Comparison of ENCODE assay signal across 17 mouse cellular contexts in genomic region chr7:62436394-62436793, GRCm38 (mm10). TPM values are rescaled to one million over a fixed set of nuclear protein-coding genes. Genes with fewer than 3 reads are reported as not detected.
DNase-seq lines count a peak whose midpoint lies in the region; ATAC-seq and TF ChIP-seq lines count a peak whose summit lies in the region.
"Had no signal": no experiment of that assay in that cellular context is flagged by ENCODE, and none has a peak within 500 bp of the region (broad histone marks: within the 10 kb centered on the region; RNA-seq: fewer than 3 reads in every experiment).

No protein-coding gene starts in this region.

- ATAC-seq in hindbrain, postnatal 0 days, result no peak
- no peak for ATAC-seq in midbrain, embryonic 14.5 days (ENCODE audit: low FRiP score, low TSS enrichment)
- no peak for ATAC-seq in midbrain, embryonic 16.5 days

- H3K4me3 ChIP-seq in hindbrain, postnatal 0 days (ENCODE audit: low read length), result no peak overlapping the region
- no peak overlapping the region for H3K4me3 ChIP-seq in hindbrain, embryonic 10.5 days
- H3K4me3 ChIP-seq in midbrain, embryonic 14.5 days (replicated peaks; ENCODE audit: low read depth, low read length), result no peak overlapping the region
- no peak overlapping the region for H3K4me3 ChIP-seq in midbrain, embryonic 16.5 days (ENCODE audit: low read depth, low read length)
- H3K4me3 ChIP-seq: heart, embryonic 13.5 days; megakaryocyte, embryonic 14.5 days had no signal

- DNase-seq in embryo, embryonic 10.5 days (ENCODE audit: low spot score), result peak; percentile 41
- DNase-seq in embryo, embryonic 10 days (ENCODE audit: low spot score), result no peak
- peak; percentile 15 for DNase-seq in hindbrain, postnatal 0 days (ENCODE audit: low spot score)
- DNase-seq in hindbrain, embryonic 10.5 days (ENCODE audit: low spot score), result no peak
- peak; percentile 58 for DNase-seq in midbrain, embryonic 14.5 days
- no peak for DNase-seq in ovary, adult 18-20 months (ENCODE audit: low spot score)
- DNase-seq in layer of hippocampus, adult 18-20 months (ENCODE audit: low spot score in 2 of 2), result no peak
- DNase-seq: cerebellum, adult 11 months; kidney, adult 2 months; lung, adult 2 months; thymus, postnatal 14 days had no signal

- H3K27me3 ChIP-seq in hindbrain, postnatal 0 days (ENCODE audit: insufficient read depth, low read length), result no peaks in the 10 kb centered on the region
- H3K27me3 ChIP-seq in hindbrain, embryonic 10.5 days (ENCODE audit: insufficient read depth, poor library complexity, severe bottlenecking), result no peaks in the 10 kb centered on the region
- H3K27me3 ChIP-seq in midbrain, embryonic 14.5 days (ENCODE audit: control insufficient read depth, insufficient read depth, low read length), result no peaks in the 10 kb centered on the region
- no peaks in the 10 kb centered on the region for H3K27me3 ChIP-seq in midbrain, embryonic 16.5 days (ENCODE audit: control insufficient read depth, insufficient read depth, low read depth, low read length)
- H3K27me3 ChIP-seq: heart, embryonic 13.5 days; megakaryocyte, embryonic 14.5 days had no signal

- TF ChIP-seq CTCF in hindbrain, postnatal 0 days (IDR thresholded peaks at IDR 0.05; ENCODE audit: low read depth), result peak; percentile 50

- H3K9me3 ChIP-seq in hindbrain, postnatal 0 days (ENCODE audit: low read length), result no peaks in the 10 kb centered on the region
- H3K9me3 ChIP-seq in hindbrain, embryonic 10.5 days, result no peaks in the 10 kb centered on the region
- H3K9me3 ChIP-seq in midbrain, embryonic 14.5 days (ENCODE audit: control insufficient read depth, low read length), result no peaks in the 10 kb centered on the region
- H3K9me3 ChIP-seq in midbrain, embryonic 16.5 days (replicated peaks; ENCODE audit: control insufficient read depth, low read length, poor library complexity, severe bottlenecking), result 0 out of 2 replicates have a peak, but pooled peaks cover 3% of the 10 kb centered on the region
- H3K9me3 ChIP-seq: heart, embryonic 13.5 days; megakaryocyte, embryonic 14.5 days had no signal

- no peak overlapping the region for H3K9ac ChIP-seq in hindbrain, postnatal 0 days (replicated peaks; ENCODE audit: low read length)
- no peak overlapping the region for H3K9ac ChIP-seq in midbrain, embryonic 14.5 days (replicated peaks; ENCODE audit: low read length)
- no peak overlapping the region for H3K9ac ChIP-seq in midbrain, embryonic 16.5 days (ENCODE audit: low read depth, low read length)
- H3K9ac ChIP-seq: heart, embryonic 13.5 days had no signal

- no peak overlapping the region for H3K4me2 ChIP-seq in hindbrain, postnatal 0 days (ENCODE audit: low read depth, low read length)
- H3K4me2 ChIP-seq in midbrain, embryonic 14.5 days (ENCODE audit: low read length), result no peak overlapping the region
- H3K4me2 ChIP-seq in midbrain, embryonic 16.5 days (ENCODE audit: low read length), result no peak overlapping the region
- H3K4me2 ChIP-seq: heart, embryonic 13.5 days had no signal

- H3K4me1 ChIP-seq in hindbrain, postnatal 0 days (ENCODE audit: insufficient read depth, low read length), result no peaks in the 10 kb centered on the region
- no peaks in the 10 kb centered on the region for H3K4me1 ChIP-seq in hindbrain, embryonic 10.5 days (replicated peaks)
- H3K4me1 ChIP-seq in midbrain, embryonic 14.5 days (ENCODE audit: control insufficient read depth, insufficient read depth, low read length), result no peaks in the 10 kb centered on the region
- H3K4me1 ChIP-seq in midbrain, embryonic 16.5 days (ENCODE audit: control insufficient read depth, insufficient read depth, low read length), result no peaks in the 10 kb centered on the region
- H3K4me1 ChIP-seq: heart, embryonic 13.5 days; megakaryocyte, embryonic 14.5 days had no signal

- 47% methylated on average over 2 of the region's 2 CpGs for WGBS in hindbrain, postnatal 0 days
- WGBS in hindbrain, embryonic 10.5 days, result 38% methylated on average over 2 of the region's 2 CpGs
- 41% methylated on average over 2 of the region's 2 CpGs for WGBS in midbrain, embryonic 14.5 days
- WGBS in midbrain, embryonic 16.5 days, result 48% methylated on average over 2 of the region's 2 CpGs

- H3K27ac ChIP-seq in hindbrain, postnatal 0 days, result no peak overlapping the region
- no peak overlapping the region for H3K27ac ChIP-seq in hindbrain, embryonic 10.5 days
- H3K27ac ChIP-seq in midbrain, embryonic 14.5 days (replicated peaks; ENCODE audit: low read depth, low read length), result no peak overlapping the region
- H3K27ac ChIP-seq in midbrain, embryonic 16.5 days (ENCODE audit: low read length), result no peak overlapping the region
- H3K27ac ChIP-seq: heart, embryonic 13.5 days had no signal

- no peaks in the 10 kb centered on the region for H3K36me3 ChIP-seq in hindbrain, postnatal 0 days (ENCODE audit: insufficient read depth, low read length)
- no peaks in the 10 kb centered on the region for H3K36me3 ChIP-seq in hindbrain, embryonic 10.5 days
- no peaks in the 10 kb centered on the region for H3K36me3 ChIP-seq in midbrain, embryonic 14.5 days (ENCODE audit: control insufficient read depth, insufficient read depth, low read length)
- no peaks in the 10 kb centered on the region for H3K36me3 ChIP-seq in midbrain, embryonic 16.5 days (ENCODE audit: control insufficient read depth, insufficient read depth, low read length)
- H3K36me3 ChIP-seq: heart, embryonic 13.5 days had no signal

RNA-seq across cellular contexts. Expression of gene Mkrn3, which starts 16.5 kb away (rescaled TPM):
- total RNA-seq in hindbrain, postnatal 0 days (2014; rRNA removed), result 36.5 and 37.8 TPM in 2 replicates
- 27.0 and 27.8 TPM in 2 replicates for polyA plus RNA-seq in hindbrain, postnatal 0 days (2015; fragmentation: Nextera tagmentation; extraction: Ambion mirVana)
- 15.4 and 15.5 TPM in 2 replicates for polyA plus RNA-seq in hindbrain, embryonic 10.5 days (2016; fragmentation: Nextera tagmentation; extraction: Ambion mirVana)
- polyA plus RNA-seq in midbrain, embryonic 14.5 days (2014; fragmentation: Nextera tagmentation; extraction: Ambion mirVana), result 21.9 and 22.5 TPM in 2 replicates
- polyA plus RNA-seq in midbrain, embryonic 16.5 days (2015; fragmentation: Nextera tagmentation; extraction: Ambion mirVana), result 28.6 and 30.0 TPM in 2 replicates
- total RNA-seq in layer of hippocampus, adult 18-20 months (2021), result under 1 TPM; 0.45 to 0.53 TPM

RNA-seq across cellular contexts. Expression of gene Peg12, which starts 27.9 kb away (rescaled TPM):
- 6.5 and 10.1 TPM in 2 replicates for total RNA-seq in hindbrain, postnatal 0 days (2014; rRNA removed)
- 10.3 and 11.5 TPM in 2 replicates for polyA plus RNA-seq in hindbrain, postnatal 0 days (2015; fragmentation: Nextera tagmentation; extraction: Ambion mirVana)
- 81.5 and 99.4 TPM in 2 replicates for polyA plus RNA-seq in hindbrain, embryonic 10.5 days (2016; fragmentation: Nextera tagmentation; extraction: Ambion mirVana)
- polyA plus RNA-seq in midbrain, embryonic 14.5 days (2014; fragmentation: Nextera tagmentation; extraction: Ambion mirVana), result 9.6 and 17.3 TPM in 2 replicates
- 7.8 and 10.0 TPM in 2 replicates for polyA plus RNA-seq in midbrain, embryonic 16.5 days (2015; fragmentation: Nextera tagmentation; extraction: Ambion mirVana)
- under 1 TPM; 0.28 to 0.42 TPM for total RNA-seq in layer of hippocampus, adult 18-20 months (2021)

RNA-seq across cellular contexts. Expression of gene Magel2, which starts 59.6 kb away (rescaled TPM):
- 17.4 and 18.1 TPM in 2 replicates for total RNA-seq in hindbrain, postnatal 0 days (2014; rRNA removed)
- polyA plus RNA-seq in hindbrain, postnatal 0 days (2015; fragmentation: Nextera tagmentation; extraction: Ambion mirVana), result 10.5 and 10.6 TPM in 2 replicates
- 5.5 and 11.8 TPM in 2 replicates for polyA plus RNA-seq in hindbrain, embryonic 10.5 days (2016; fragmentation: Nextera tagmentation; extraction: Ambion mirVana)
- 16.2 and 16.3 TPM in 2 replicates for polyA plus RNA-seq in midbrain, embryonic 14.5 days (2014; fragmentation: Nextera tagmentation; extraction: Ambion mirVana)
- polyA plus RNA-seq in midbrain, embryonic 16.5 days (2015; fragmentation: Nextera tagmentation; extraction: Ambion mirVana), result 22.4 and 26.1 TPM in 2 replicates
- 1 to 10 TPM; 1.3 to 1.7 TPM for total RNA-seq in layer of hippocampus, adult 18-20 months (2021)
- total RNA-seq: gastrocnemius, adult 8-10 months; hematopoietic stem cell, adult 5-6 weeks had no signal
- polyA plus RNA-seq: large intestine, adult 2 months; lung, adult 2 months had no signal

Comparison
In these comparisons a context has a peak if more than half of its experiments do, and no peak if none do; other contexts are left out.
1. DNase-seq: peak in embryo, embryonic 10.5 days (single experiment), hindbrain, postnatal 0 days (single experiment) and midbrain, embryonic 14.5 days (single experiment); none in embryo, embryonic 10 days (single experiment), hindbrain, embryonic 10.5 days (single experiment), ovary, adult 18-20 months (single experiment) and layer of hippocampus, adult 18-20 months (0 of 2).